Mouse (Mus musculus) left cerebral cortex, adult 9 months (tissue): ENCODE data around the gene Mks1.

Source experiments
- DNase-seq, 2 experiments: peaks; one replicate each; pipeline ENCODE4 v3.0.0; 2022; ENCODE audit warnings: low spot score in 2 of 2

Gene Mks1

DNA sequence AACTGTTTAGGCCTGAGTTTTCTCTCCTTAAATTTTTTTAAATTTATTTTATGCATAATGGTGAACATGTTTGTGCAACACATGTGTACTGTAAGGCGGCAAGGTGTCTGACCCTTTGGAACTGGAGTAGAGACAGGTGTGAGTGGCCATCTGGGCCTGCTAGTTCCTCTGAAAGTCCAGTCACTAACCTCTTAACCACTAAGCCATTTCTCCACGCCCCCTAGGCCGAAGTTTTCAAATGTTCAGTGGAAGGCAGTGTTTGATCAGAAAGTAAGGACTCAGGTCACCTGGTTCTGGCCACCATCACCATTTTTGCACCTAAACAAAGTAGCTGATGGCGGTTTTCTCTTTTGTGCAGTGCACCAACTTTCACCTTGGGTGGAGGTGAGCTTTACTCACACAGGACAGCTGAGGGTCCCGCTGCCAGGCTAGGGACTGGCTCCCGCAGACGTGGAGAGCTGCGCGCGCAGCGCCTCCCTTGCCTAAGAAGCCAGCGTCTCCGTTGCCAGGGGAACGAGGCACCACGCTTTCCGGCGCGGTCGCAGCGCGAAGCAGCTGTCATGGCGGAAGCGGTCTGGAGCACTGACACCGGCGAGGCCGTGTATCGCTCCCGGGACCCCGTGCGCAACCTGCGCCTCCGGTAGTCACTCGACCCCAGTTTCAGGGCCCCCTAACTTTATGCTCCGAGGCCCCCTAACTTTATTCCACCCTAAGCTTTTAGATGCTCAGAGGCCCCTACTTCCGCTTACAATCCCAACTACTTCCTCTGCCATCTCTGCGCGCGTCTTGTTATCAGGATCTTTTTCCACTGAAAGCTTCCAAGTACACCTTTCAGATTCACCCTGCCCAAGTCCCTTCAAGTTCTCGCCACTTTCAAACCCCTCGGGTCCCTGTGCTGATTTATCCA, at the start of gene Mks1:
TSS of gene Mks1 (plus strand) at position 526 of the 907 bp plus-strand sequence.
- DNase-seq: peak; percentile 75 to 89

DNA sequence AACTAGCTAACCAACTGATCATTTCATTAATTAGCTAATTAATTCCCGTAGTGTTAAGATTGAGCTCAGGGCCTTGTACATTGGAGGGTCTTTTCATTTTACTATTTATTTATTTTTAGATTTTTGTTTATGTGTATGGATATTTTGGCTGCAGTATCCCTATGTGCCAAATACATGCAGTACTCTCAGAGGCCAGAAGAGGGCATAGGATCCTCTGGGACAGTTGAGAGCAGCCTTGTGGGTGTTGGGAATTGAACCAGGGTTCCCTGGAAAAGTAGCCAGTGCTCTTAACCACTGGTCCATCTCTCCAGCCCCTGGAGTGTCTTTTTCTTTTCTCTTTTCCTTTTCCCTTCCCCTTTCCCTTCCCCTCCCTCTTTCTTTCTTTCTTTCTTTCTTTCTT, 47.6 kb upstream of the Mks1 start:
- no peak for DNase-seq

DNA sequence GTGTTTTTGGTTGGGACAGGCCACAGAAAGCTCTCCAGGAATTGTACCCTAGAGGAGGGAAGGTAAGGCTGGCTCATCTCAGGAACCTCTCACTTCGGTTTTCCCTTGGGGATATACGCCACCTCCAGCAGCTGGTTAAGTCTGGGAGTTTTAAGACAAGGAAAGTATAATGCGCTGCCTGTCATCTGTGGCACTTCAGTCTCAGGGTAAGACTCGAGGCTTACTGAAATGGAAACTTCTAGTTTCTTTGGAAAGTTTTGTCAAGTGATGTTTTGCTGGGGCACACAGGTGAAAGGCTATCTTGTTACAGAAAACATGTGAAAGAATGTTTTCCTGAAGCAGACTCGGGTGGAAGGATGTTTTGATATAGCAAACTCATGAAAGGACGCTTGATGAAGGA, 45.6 kb upstream of the Mks1 start:
- DNase-seq: no peak

DNA sequence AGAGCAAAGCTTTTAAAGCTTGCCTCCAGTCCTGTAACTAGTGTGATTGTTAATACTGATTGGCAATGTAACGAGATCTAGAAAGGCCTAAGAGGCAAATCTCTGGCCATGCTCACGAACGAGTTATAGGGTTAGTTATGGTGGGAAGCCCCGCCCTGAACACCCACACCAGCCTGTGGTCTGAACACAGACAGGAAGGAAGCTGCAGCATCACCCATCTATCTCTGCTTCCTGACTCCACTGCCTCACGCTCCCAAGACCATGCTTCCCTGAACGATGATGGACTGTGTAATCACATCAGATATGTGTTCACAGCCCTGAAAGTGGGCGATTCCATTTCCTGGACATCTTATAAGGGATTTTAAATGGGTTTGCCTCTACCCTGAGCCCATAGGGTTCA, 44.8 kb upstream of the Mks1 start:
- DNase-seq: no peak

DNA sequence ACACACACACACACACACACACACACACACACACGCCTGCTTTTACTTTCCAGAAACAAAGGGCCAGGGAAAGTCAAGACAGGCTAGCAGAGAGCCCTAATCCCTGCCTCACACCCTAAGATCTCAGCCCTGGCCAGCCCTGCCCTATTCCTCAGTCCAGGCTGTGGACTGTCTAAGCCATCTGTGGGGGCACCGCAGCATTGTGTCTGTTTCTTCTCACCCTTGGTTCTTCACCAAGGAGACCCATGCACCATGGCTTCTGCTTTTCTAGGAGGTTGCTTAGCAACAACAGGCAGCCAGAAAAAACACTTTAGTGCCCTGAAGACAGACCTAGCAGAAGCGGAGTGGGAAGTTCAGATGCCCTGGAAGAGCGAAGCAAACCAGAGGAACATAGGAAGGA, 41.6 kb upstream of the Mks1 start:
- DNase-seq: no peak

DNA sequence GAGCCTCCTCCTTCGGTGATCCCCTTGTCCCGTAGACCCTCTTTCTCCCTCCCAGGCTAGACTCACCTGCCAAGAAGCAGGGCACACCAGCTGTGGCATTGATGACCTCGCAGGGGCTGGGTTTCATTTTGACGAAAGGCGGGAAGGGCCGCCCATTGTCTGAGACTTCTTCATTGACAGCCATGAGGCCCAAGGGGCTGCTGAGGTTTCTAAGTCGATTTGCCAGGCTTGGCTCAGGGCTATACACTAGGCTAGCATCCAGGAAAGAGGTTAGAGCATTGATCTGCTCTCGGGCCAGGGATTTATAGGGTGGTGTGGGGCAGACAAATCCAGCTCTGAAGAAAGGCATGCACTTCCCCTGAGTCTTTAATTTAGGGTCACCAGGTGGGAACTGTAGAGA, 38.2 kb upstream of the Mks1 start:
- no peak for DNase-seq

DNA sequence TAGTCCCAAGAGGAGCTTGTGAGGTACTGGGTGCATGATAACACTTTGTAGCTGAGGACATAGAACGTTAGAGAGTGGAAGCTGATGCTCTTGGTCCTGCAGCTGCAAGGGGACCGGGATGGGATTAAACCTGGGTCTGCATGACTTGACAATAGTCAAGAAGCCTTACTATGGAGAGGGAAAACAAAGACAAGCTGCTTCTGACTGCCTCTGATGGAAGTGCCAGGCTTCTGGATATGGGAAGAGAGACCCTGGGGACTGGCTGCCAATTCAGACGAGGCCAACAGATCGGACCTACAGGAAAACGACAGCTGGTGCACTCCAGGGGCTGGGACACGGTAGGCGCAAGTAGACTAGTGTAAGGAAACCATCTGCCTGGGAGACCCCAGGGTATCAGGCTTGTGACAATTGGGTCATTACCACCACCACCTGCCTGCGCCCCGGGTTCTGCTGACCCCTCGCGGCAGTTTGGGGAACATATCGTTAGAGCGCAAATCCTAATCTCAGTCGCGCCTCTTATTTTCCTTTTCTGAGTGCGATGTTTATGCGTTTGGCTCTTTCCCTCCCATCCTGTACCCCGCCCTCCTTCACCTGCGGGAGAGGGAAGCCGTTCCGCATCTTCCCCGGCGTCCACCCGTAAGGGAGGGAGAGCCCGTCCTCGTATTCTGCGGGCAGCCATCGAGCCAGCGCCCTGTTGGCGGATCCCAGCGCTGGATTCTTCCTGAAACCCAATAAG, 36.1 kb upstream of the Mks1 start:
- peak in 1 of 2 experiments; percentile 39 for DNase-seq

DNA sequence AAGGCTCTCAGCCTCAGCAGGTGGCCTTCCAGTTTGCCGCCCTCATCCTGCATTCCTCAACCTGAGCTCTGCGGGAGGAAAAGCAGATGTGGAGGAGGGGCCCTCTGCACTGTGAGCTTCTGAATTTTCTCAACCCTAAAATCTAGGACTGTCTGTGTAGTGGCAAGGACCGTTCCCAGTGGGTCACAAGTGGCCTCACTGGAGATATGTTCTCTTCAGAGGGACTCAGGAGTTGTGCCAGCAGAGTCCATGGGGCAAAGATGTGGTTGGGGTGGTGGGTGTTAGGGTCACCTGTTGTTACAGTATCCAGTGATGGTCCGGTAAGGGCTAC, 35.6 kb upstream of the Mks1 start:
- DNase-seq: no peak

DNA sequence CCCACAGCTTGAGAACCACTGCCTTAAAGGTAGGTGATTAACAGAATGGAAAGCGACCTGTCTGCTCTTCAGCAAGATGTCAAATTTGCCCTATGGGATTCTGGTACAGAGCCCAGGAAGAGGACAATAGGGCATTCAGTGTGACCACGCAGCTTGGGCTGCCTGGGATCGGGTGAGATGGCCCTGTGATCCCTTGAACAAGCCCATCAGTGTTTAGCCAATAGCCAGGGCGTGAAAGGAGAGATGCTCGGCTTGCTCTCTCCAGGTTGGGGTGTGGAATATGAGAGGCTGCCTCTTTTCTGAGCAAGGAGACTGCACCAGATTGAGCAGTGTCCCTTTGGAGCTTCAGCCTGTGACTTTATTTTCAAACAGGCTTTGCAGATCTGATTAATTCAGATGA, 31.5 kb upstream of the Mks1 start:
- DNase-seq: peak in 1 of 2 experiments; percentile 31

DNA sequence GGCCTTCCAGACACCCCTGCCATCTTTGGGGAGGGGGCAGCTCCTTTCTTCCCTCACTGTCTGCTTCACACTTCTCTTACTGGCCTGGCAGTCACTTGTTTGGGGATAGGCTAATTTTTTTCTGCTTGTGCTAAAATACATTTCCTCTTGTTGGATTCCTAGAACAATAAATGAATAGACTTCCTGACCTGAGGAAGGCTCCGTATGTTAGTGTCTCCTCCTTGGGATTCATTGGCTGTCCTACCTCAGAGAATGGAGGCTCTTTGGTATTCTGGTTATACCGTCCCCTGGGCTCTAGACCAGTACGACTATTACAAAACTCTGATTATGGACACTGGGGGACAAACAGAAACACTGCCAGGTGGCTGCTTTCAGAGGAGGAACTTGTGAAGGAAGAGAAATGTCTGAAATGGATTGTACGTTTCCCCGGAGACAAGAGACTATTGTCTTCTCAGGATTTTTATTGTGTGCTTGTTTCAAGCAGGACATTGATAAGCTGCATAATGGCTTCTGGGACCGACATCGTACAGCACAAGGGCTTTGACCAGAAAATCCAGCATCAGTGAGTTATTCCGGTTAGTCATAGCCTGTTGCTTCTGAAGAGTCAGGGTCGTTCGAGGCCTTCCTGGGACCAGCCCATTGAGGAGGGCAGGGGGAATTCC, 24.6 kb upstream of the Mks1 start, which contains the start of gene Lpo:
TSS of gene Lpo (minus strand) at position 51 of the 662 bp plus-strand sequence.
- DNase-seq: no peak

DNA sequence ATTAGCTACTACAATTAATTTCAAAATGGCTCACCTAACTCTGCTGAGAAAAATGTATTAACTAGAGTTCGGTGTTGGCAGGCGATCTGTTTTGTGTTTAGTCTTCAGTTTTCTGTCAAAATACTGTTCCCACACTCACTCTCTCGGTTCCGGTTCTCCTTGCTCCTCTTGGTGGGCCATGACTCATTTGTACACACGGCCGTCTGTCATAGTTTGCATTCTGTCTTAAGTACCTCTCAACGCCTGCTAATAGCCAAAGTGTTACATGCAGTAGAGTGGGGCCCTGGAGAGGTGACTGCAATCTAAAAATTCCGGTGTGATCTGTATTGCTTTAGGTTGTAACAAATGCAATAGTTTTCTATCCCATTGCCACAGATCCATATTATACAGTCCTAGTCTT, 12.3 kb upstream of the Mks1 start:
- no peak for DNase-seq

DNA sequence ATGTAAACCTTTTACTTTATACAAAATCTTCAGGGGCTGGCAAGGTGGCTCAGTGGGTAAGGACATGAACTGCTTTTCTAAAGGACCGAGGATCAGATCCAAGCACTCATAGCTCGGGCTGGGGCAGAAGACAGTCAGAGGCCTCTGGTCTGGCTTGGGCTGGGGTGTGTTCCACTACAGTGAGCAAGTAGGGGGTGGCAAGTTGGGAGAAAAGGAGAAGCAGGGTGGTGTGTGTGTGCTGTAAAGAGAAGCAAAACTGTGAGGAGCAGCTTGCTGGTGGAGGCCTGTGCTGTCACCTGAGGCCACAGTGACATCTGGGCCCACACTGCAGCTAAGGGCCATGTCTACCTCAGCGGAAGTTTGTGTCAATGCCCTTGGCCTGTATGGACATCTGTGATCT, 11.6 kb upstream of the Mks1 start:
- no peak for DNase-seq

DNA sequence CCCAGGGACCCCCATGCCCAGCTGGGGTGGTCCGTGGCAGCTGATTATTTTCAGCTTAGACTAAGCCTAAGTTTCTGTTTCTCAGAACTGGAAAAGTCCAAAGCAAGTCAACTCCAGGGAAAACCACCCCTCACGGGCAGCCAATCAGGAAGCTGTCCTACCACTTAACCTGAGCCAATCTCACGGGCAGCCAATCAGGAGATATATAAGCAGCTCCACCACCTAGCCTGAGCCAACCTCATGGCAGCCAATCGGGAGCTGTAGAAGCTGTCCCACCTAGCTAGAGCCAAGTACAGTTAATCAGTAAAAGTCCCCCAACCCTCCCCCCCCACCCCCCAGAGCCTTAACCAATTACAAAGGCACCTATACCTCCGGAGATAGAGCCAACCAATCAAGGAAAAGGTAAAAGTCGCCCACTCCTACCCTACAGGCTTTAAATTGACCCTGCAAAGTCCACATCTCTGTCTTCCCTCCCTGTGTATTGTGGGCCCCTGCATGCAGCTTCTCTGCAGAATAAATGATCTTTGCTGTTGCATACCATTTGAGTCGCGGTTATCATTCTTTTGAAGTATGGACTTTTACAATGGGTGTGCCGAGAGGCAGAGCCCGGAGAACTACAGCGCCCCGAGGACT, 5.9 kb upstream of the Mks1 start:
- no peak for DNase-seq

DNA sequence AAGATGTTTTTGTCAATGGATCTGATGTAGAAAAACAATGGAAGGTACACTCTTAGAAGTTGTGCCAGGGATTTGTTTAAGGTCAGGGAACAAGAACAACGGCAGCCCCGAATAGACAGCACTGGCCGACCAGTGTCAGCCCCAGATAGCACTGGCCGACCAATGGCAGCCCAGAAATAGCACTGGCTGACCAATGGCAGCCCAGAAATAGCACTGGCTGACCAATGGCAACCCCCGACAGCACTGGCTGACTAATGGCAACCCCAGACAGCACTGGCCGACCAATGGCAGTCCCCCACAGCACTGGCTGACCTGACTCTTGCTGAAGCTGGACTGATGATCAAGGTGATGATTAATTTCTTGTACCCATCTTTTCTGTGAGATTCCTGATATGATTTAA, 5.1 kb upstream of the Mks1 start:
- no peak for DNase-seq

DNA sequence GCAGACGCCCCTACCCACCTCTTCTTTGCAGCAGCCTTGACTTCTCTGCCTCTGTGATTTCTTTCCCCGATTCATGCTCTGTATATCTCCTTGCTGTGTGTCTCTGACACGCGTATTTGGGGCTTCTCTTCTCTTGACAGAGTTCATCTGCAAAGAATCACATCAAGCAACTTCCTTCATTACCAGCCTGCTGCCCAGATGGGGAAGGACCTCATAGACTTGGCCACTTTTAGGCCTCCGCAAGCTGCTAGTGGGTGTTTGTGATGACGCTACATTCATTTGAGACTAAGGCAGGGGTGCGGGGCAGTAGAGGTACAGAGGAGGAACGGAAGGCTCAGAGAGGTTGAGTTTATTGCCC, 561 bp downstream of the Mks1 start:
- peak in 1 of 2 experiments; percentile 31 for DNase-seq

DNA sequence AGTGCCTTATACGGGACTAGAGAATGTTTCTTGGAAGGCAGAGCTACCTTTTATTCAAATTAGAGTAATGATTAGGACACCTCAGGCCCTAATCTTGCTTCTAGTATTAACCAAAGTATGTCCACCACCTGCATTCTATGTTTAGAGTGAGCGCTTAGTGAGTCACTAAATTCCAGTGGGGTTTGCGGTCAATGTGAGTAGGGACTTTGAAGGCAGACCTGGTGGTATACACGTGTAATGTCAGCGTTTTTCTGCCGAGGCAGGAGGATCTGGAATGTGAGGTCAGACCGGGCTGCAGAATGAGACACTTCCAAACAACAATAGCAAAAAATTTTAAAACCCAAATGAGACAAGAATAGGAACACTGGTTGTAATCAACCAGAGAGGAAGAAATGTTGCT, 1.5 kb downstream of the Mks1 start:
- no peak for DNase-seq

DNA sequence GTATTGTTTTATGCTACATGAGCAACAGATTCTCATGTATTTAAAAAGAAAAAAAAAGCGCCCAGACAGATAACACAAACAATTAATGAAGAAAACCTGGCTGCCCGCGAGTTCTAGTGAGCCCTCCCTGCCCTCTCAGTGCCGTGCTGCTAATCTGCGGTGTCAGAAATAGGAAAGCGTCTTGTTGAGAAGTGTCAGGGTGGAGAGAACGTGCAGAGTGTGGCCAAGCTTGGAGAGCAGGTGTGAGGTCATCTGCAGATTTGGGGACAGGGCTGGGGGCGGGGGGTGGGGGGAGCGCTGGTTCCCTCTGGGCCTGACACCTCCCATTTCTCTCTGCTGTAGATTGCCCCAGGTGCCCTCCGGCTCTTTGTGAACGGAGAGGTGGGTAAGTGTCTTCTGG, 6.3 kb downstream of the Mks1 start:
- DNase-seq: no peak

DNA sequence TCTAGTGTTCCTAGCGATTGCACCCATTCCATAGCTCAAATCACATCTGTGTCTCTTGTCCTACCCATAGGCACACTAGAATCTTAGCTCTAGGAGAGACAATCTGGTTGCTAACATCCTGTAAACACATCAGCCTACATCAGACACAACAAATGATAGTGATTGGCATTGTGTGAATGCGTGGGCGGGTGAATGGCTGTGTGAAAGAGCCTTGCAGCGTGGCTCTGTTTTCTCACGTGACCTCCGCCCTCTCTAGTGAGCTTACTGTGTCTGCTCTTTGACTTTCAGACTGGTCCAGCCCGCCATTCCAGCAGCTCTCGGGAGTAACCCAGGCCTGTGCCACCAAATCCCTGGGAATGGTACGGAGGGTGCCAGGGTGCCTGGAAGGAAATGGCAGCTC, 7.4 kb downstream of the Mks1 start:
- DNase-seq: no peak

DNA sequence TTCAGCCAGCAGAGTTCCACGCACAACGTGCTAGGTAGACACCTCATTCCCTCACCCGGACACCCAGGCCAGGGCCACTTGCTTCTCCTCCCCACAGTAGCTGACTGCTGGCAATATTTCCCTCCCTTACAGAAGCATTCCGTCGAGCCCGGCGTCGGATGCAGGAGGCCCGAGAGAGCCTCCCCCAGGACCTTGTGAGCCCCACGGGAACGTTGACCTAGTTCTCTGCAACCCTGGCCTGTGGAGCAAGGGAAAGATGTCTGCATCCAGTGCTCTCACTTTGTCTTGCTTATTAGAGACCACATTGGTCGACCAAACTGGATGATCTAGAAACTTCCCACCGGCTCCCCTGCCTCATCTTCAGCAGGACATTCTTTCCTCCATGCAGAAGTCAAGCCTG, 9.8 kb downstream of the Mks1 start:
- DNase-seq: no peak

DNA sequence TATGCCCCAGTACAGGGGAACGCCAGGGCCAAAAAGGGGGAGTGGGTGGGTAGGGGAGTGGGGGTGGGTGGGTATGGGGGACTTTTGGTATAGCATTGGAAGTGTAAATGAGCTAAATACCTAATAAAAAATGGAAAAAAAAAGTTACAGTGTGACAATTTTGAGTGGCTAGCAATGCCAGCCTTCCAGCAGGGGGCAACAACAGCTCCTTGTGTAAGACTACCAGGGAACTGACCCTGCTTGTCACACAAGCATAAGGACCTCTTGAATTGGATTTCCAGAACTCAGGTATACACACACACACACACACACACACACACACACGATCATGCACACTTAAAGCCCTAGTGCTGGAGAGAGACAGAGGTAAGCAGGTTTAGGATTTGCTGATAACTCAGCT, 13.9 kb downstream of the Mks1 start:
- peak in 1 of 2 experiments; percentile 5 for DNase-seq

DNA sequence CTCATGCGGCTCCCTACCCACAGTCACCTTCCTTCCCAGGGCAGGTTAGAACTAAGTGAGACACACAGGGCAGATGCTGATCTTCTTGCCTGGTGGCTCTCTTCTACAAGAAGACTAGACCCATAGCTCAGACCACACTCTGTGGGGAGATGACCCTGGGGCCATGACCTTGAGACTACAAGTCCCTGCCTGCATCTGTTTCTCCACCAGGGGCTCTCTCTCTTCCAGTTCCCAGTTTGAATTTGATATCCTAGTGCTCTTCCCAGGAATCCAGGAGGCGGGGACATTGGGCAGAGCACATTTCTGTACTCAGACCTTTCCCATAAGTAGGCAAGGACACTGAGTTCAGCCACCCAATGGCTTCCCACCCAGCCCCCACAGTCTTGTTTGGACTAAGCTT, 17.1 kb downstream of the Mks1 start:
- DNase-seq: no peak

DNA sequence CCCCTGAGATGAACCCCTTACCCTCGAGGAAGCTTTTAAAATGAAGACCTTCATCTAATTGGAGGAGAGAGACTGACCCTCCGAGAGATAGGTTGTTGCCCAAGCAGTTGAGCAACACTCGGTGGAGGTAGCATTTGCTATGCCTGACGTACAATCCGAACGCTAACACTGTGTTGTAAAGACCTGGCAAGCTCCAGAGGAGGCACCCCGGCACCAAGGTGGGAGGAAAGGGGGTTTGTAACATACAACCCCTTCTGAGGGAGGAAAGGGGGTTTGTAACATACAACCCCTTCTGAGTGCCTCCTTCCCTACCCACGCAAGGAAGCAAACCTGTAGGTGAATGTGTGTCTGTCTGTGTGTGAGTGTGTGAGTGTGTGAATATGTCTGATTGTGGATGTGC, 18.8 kb downstream of the Mks1 start:
- no peak for DNase-seq
